Mouse (Mus musculus) MEL (cell line): ENCODE measurements at regions not wholly inside any gene's neighbourhood (a gene's known extent, or its start where the extent isn't known, plus 50 kb on each side); places are given as distances from the start of the nearest gene placed in this dataset.
A peak's percentile ranks its signal among the peaks of the same experiment; 100 is the strongest.

Source experiments
- DNase-seq: peaks from one replicate; pipeline ENCODE4 v3.0.0; 2011; ENCODE audit warnings: low read depth, low spot score
- H3K27ac ChIP-seq: 2 replicates; pipeline ENCODE4 v1.5.1; 2012; ENCODE audit warnings: low read depth, mild to moderate bottlenecking, control low read depth, low read length, moderate library complexity; ENCODE audit not compliant: control insufficient read depth
- H3K27me3 ChIP-seq, 2 experiments: fragments of 150-350 bp in 1 of 2; sonication (generic) in 1 of 2; 2 replicates each; pipeline ENCODE4 v1.6.1; 2012; ENCODE audit warnings: low read length in 2 of 2, mild to moderate bottlenecking in 2 of 2, improper control_type of control experiment in 1 of 2, moderate library complexity in 1 of 2; ENCODE audit not compliant: insufficient read depth in 2 of 2, control insufficient read depth in 1 of 2
- H3K36me3 ChIP-seq, 2 experiments: 2 replicates each; pipeline ENCODE4 v1.6.1; 2012 to 2014; ENCODE audit warnings: low read length in 2 of 2, improper control_type of control experiment in 1 of 2, inconsistent platforms in 1 of 2, mild to moderate bottlenecking in 1 of 2; ENCODE audit not compliant: insufficient read depth in 2 of 2, control insufficient read depth in 1 of 2
- H3K4me1 ChIP-seq, 2 experiments: fragments of 150-350 bp in 1 of 2; sonication (generic) in 1 of 2; 2 replicates each; pipeline ENCODE4 v1.6.1; 2012; ENCODE audit warnings: low read length in 2 of 2, improper control_type of control experiment in 1 of 2, mild to moderate bottlenecking in 1 of 2; ENCODE audit not compliant: insufficient read depth in 2 of 2, control insufficient read depth in 1 of 2
- H3K4me3 ChIP-seq, 2 experiments: fragments of 150-350 bp in 1 of 2; sonication (generic) in 1 of 2; 2 replicates each; pipeline ENCODE4 v1.5.1; 2012; ENCODE audit warnings: low read depth in 2 of 2, low read length in 2 of 2, mild to moderate bottlenecking in 2 of 2, moderate library complexity in 2 of 2, control low read depth in 1 of 2, improper control_type of control experiment in 1 of 2; ENCODE audit not compliant: control insufficient read depth in 1 of 2, insufficient read depth in 1 of 2
- H3K79me2 ChIP-seq: 2 replicates; pipeline ENCODE4 v1.6.1; 2012; ENCODE audit warnings: mild to moderate bottlenecking, low read length, moderate library complexity; ENCODE audit not compliant: control insufficient read depth, poor library complexity, insufficient read depth
- H3K9ac ChIP-seq: 2 replicates; pipeline ENCODE4 v1.6.1; 2012; ENCODE audit warnings: low read depth, mild to moderate bottlenecking, control low read depth, low read length, moderate library complexity; ENCODE audit not compliant: control insufficient read depth, poor library complexity, severe bottlenecking
- H3K9me3 ChIP-seq: fragments of 150-350 bp; sonication (generic); replicated peaks from 2 replicates; pipeline ENCODE4 v1.6.1; 2012; ENCODE audit warnings: mild to moderate bottlenecking, low read length, improper control_type of control experiment, moderate library complexity; ENCODE audit not compliant: insufficient read depth
- BHLHE40 ChIP-seq: IDR thresholded peaks from 2 replicates; pipeline ENCODE4 v1.6.1; 2012; ENCODE audit warnings: low read depth, mild to moderate bottlenecking, inconsistent platforms, low read length, improper control_type of control experiment, borderline replicate concordance
- CHD1 ChIP-seq: IDR thresholded peaks from 2 replicates; pipeline ENCODE4 v1.6.1; 2012; ENCODE audit warnings: low read depth, mild to moderate bottlenecking, inconsistent platforms, low read length, improper control_type of control experiment
- CHD2 ChIP-seq: IDR thresholded peaks from 2 replicates; pipeline ENCODE4 v1.6.1; 2011; ENCODE audit warnings: low read length, improper control_type of control experiment
- ELF1 ChIP-seq: IDR thresholded peaks from 2 replicates; pipeline ENCODE4 v1.6.1; 2014; ENCODE audit warnings: low read depth, mild to moderate bottlenecking, inconsistent platforms, low read length, improper control_type of control experiment, moderate library complexity
- GABPA ChIP-seq: IDR thresholded peaks from 2 replicates; pipeline ENCODE4 v1.6.1; 2012; ENCODE audit warnings: low read depth, mild to moderate bottlenecking, inconsistent platforms, low read length, improper control_type of control experiment, moderate library complexity
- HCFC1 ChIP-seq: IDR thresholded peaks from 2 replicates; pipeline ENCODE4 v1.6.1; 2012; ENCODE audit warnings: low read depth, mild to moderate bottlenecking, inconsistent platforms, low read length, improper control_type of control experiment, moderate library complexity
- MAFK ChIP-seq: IDR thresholded peaks from 2 replicates; pipeline ENCODE4 v1.6.1; 2011; ENCODE audit warnings: low read depth, mild to moderate bottlenecking, low read length, improper control_type of control experiment, borderline replicate concordance
- MAX ChIP-seq: IDR thresholded peaks from 2 replicates; pipeline ENCODE4 v1.6.1; 2011; ENCODE audit warnings: low read length, improper control_type of control experiment
- MYB ChIP-seq: IDR thresholded peaks from 2 replicates; pipeline ENCODE4 v1.6.1; 2011; ENCODE audit warnings: mild to moderate bottlenecking, low read depth, low read length, improper control_type of control experiment
- POLR2A ChIP-seq, 2 experiments: IDR thresholded peaks; 2 replicates each; pipeline ENCODE4 v1.6.1; 2011 to 2012; ENCODE audit warnings: low read length in 2 of 2, mild to moderate bottlenecking in 2 of 2, control low read depth in 1 of 2, improper control_type of control experiment in 1 of 2, low read depth in 1 of 2, moderate library complexity in 1 of 2; ENCODE audit not compliant: control insufficient read depth in 1 of 2, insufficient read depth in 1 of 2, poor library complexity in 1 of 2
- POLR2AphosphoS2 ChIP-seq: IDR thresholded peaks from 2 replicates; pipeline ENCODE4 v1.6.1; 2011; ENCODE audit warnings: low read length, improper control_type of control experiment
- RAD21 ChIP-seq: IDR thresholded peaks from 2 replicates; pipeline ENCODE4 v1.6.1; 2011; ENCODE audit warnings: mild to moderate bottlenecking, low read depth, low read length, improper control_type of control experiment
- SIN3A ChIP-seq: IDR thresholded peaks from 2 replicates; pipeline ENCODE4 v1.6.1; 2012; ENCODE audit warnings: low read length, improper control_type of control experiment, inconsistent platforms
- TAL1 ChIP-seq: IDR thresholded peaks from 2 replicates; pipeline ENCODE4 v1.6.1; 2012; ENCODE audit warnings: mild to moderate bottlenecking, inconsistent platforms, low read length, moderate library complexity, mixed read lengths
- TBP ChIP-seq: IDR thresholded peaks from 2 replicates; pipeline ENCODE4 v1.8.0; 2011; ENCODE audit warnings: low read depth, low read length, improper control_type of control experiment
- TCF12 ChIP-seq: IDR thresholded peaks from 2 replicates; pipeline ENCODE4 v1.6.1; 2014; ENCODE audit warnings: low read depth, mild to moderate bottlenecking, inconsistent platforms, low read length, improper control_type of control experiment, moderate library complexity
- USF1 ChIP-seq: IDR thresholded peaks from 2 replicates; pipeline ENCODE4 v1.6.1; 2014; ENCODE audit warnings: low read depth, mild to moderate bottlenecking, inconsistent platforms, low read length, improper control_type of control experiment, moderate library complexity
- ZC3H11A ChIP-seq: IDR thresholded peaks from 2 replicates; pipeline ENCODE4 v1.6.1; 2012; ENCODE audit warnings: low read depth, mild to moderate bottlenecking, inconsistent platforms, low read length, improper control_type of control experiment
- ZMIZ1 ChIP-seq: IDR thresholded peaks from 2 replicates; pipeline ENCODE4 v1.6.1; 2012; ENCODE audit warnings: low read depth, mild to moderate bottlenecking, inconsistent platforms, low read length, improper control_type of control experiment, moderate library complexity
- ZNF384 ChIP-seq: IDR thresholded peaks from 2 replicates; pipeline ENCODE4 v1.6.1; 2012; ENCODE audit warnings: low read depth, mild to moderate bottlenecking, inconsistent platforms, low read length, improper control_type of control experiment

DNA sequence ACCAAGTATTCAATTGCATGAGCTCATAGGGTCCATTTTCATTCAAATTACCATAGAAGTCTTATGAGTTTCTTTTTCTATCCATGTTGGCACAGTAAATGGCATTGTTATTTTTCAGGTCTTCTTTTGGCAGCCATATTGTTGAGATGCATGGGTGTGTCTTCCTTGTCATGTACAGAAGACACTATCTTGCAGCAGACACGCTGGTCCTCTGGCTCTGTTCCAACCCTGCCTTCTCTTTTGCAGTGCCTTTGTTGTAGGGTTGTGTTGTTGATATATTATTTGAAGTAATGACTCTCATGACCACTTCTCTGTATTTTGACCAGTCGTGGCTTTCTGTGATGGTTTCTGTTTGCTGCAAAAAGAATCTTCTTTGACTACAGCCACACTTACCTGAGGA lies 274.4 kb upstream of the Camk1g start (continued):
- TF ChIP-seq GABPA (no peak), BHLHE40 (no peak), SIN3A (peak; percentile 53), TBP (no peak), MAFK (no peak), MAX (peak; percentile 36; the same call in 1 of the 2 replicates), USF1 (no peak), ELF1 (no peak), MYB (no peak), HCFC1 (no peak), TCF12 (peak; percentile 76), CHD2 (no peak), CHD1 (no peak), ZMIZ1 (no peak)

DNA sequence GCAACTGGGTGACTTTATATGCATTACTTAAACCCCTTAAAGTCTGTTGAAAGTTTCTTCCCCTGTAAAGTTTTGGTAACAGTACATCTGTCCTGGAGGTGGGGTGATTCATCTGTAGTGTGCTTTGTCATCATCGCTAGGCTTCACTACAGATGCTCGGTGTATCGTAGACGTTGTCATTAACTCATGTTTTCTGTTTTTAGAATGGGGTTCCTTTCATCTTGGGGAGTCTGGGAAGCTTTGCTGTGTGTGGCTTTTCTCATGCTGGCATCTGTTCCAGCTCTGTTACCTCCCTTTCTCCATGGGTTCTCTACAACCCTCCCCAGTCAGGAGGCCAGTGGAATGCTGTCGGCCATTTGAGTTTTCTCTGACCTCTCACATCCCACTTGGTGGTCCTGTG lies 266.4 kb upstream of the Camk1g start:
- Histone ChIP-seq H3K27me3 (no peaks in the 10 kb centered on the region), H3K36me3 (no peaks in the 10 kb centered on the region), H3K9ac (no peak overlapping the region), H3K4me3 (no peak overlapping the region), H3K9me3 (no peaks in the 10 kb centered on the region), H3K27ac (no peak overlapping the region), H3K79me2 (no peaks in the 10 kb centered on the region), H3K4me1 (no peaks in the 10 kb centered on the region)
- TF ChIP-seq MYB (no peak), POLR2AphosphoS2 (no peak), MAFK (no peak), SIN3A (no peak), POLR2A (IDR thresholded peaks at IDR 0.05; ENCODE audit: control insufficient read depth in 1 of 2, insufficient read depth in 1 of 2, low read depth in 1 of 2, low read length in 2 of 2, poor library complexity in 1 of 2) (no peak), MAX (no peak), CHD2 (no peak), ELF1 (no peak), ZC3H11A (no peak), TAL1 (no peak), HCFC1 (no peak), TCF12 (no peak), RAD21 (no peak), ZNF384 (no peak)
- DNase-seq, result no peak
